Mouse (Mus musculus): ENCODE results near the gene Rbfox1.

Gene Rbfox1

DNA sequence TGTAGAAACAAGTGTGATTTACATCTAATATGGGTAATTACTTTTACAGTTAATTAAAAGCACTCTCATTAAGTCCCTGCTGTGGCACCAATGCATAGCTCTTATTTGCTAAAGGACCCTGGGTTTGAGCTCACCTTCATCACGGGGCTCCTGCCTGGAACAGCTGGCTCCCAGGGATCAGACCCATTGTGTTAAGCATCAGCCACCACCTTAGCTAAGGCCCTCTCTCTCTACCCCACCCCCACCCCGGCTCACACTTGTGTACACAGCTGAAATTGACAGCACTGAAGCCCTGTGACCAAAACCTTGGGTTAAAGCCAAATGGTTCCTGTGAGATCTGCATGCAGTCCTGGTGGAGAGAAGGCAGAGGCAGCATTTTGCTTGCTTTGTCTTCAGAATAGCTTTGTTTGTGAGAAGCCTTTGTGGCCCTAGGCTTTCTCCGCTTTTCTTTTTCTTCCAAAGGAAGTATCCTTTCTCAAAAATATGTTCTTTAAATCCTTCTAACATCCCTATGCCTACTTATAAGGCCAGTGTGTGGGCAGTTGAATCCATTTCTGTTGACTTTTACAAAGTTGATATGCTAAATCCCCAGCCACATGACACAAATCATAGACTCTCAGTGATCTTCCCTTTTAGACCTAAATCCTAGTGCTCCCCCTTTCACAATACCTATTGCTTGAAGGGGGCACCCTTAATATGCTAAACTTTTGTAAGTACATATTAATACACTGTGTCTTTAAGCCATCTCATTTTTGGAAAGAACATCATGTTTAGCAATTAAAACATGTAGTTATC lies 594.7 kb downstream of the Rbfox1 start:
- peak; percentile 8 for DNase-seq (ENCODE audit: low spot score)

DNA sequence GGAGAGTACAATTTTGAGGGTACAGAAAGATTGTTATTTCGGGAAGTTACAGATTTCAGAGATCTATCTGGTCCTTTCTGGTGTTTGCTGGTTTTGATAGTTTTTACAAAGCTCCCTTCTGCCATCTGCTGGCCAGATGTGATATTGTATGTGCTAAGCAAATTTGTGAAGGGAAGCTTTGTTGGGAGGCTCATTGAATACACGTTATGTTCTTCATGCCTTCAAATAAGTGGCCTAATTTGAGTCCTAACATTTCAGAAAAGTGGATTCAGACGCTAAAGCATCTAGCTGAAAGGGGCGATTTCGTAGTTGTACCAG lies 595.2 kb downstream of the Rbfox1 start:
- peak; percentile 85 for DNase-seq (ENCODE audit: low spot score)

DNA sequence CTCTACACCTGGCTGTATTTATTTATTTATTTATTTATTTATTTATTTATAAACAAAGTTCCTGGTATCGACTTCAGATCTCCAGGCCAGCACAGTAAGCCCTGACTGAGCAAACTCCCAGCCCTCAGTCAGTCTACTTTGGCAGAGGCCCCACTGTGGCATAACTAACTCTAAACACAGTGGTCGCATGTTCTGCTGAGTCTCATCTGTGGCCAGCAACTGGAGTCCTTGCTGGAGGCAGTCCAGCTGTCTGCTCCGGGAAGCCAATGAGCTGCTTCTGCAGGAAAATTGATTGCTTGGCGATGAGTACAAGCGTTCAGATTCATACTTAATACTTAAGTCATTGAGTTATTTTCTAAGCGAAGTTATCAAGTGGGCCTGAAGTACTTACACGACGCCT lies 598.5 kb downstream of the Rbfox1 start:
- no peak for DNase-seq (ENCODE audit: low spot score)

DNA sequence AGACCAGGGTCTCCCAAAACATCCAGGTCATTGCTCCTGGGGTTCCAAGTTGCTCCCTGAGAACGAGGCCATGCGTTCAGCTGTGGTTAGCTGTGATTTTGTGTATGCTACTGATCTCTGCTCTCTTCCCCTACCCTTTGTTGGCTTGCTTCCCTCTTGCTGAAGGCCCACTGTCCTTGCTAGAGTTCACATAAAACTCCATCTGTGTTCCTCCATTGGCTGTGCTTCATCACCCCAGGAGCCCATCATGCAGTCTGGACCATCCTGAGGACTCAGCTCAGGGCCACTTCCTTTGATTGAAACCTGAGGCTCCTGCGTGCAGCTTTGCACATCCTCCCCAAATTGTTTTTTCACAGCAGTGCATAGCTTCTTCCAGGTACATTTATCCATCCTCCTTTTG lies 600.5 kb downstream of the Rbfox1 start:
- no peak for DNase-seq (ENCODE audit: low spot score)

- DNase-seq (ENCODE audit: low spot score), result peak; percentile 71
Observed at GRCm38 (mm10) chr16:6502219-6502618, 617.1 kb downstream of the Rbfox1 start.

DNA sequence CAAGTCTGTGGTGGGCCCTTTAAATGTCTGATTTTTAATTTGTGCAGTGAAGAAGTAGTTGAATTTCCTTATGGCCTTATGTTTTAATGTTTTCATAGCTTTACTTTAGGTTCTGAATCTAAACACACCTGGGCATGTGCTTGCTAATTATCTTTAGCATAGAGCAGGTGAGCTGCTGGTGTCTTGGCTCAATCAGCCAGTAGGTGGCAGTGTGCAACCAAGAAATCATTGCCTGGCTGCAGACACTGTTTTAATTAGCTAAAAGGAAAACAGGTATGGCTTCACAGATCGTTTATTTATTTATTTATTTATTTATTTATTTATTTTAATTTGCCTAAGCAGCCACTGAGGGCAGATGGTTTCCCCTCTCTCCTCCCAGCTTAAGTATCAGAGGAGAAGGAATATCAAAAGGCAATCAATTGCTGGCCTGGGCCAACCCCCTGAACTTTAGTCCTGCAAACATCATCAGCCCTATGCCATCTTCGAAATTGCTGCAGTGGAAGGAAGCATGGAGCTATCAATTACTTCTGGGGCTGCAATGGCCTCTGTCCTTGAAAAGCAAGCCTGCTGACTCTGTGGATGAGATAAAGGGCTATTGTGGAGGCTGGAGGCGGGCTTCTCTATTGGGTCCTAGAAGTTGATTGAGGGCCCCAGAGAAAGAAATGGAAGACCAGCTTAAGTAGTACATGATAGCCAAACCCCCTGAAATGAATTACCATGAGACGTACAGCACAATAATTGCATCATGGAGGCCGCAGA lies 618.6 kb downstream of the Rbfox1 start:
- peak; percentile 62 for DNase-seq (ENCODE audit: low spot score)

GRCm38 (mm10) chr16:6508924-6509323 lies 623.8 kb downstream of the Rbfox1 start:
- no peak for DNase-seq (ENCODE audit: low spot score)

- no peak for DNase-seq (ENCODE audit: low spot score)
Observed at GRCm38 (mm10) chr16:6519474-6519873, 634.3 kb downstream of the Rbfox1 start.

DNA sequence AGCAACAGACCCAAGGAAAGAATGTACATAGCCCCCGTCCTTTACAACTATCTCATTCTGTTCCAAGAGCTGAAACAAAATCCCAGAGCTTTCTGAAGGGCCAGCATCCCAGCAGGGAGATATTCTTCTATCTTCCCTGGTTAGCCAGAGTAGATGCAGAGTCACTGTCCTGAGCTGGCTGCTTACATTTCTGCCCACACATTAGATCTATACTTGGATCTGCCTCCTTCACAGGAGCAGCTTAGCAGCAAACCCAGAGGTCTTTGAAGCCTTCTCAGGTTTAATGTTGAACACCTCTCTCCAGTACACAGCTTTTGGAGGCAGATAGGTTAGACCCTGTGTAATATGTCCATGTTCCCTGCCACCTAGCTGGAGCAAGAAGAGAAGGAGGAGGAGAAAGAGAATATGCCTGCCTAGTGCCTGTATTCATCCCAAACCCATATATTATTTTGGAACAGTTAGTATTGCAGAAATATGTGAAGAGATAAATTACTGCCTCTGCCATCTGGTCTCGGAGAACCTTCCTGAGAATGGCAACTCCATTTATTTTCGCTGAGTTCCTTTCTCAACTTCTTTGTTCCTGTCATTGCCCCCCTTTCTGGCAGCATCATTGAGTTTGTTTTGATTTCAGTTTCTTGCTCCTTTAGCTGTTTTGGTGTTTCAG lies 640.5 kb downstream of the Rbfox1 start:
- no peak for DNase-seq (ENCODE audit: low spot score)

- peak; percentile 4 for DNase-seq (ENCODE audit: low spot score)
Observed at GRCm38 (mm10) chr16:6531459-6531858, 646.3 kb downstream of the Rbfox1 start.

DNA sequence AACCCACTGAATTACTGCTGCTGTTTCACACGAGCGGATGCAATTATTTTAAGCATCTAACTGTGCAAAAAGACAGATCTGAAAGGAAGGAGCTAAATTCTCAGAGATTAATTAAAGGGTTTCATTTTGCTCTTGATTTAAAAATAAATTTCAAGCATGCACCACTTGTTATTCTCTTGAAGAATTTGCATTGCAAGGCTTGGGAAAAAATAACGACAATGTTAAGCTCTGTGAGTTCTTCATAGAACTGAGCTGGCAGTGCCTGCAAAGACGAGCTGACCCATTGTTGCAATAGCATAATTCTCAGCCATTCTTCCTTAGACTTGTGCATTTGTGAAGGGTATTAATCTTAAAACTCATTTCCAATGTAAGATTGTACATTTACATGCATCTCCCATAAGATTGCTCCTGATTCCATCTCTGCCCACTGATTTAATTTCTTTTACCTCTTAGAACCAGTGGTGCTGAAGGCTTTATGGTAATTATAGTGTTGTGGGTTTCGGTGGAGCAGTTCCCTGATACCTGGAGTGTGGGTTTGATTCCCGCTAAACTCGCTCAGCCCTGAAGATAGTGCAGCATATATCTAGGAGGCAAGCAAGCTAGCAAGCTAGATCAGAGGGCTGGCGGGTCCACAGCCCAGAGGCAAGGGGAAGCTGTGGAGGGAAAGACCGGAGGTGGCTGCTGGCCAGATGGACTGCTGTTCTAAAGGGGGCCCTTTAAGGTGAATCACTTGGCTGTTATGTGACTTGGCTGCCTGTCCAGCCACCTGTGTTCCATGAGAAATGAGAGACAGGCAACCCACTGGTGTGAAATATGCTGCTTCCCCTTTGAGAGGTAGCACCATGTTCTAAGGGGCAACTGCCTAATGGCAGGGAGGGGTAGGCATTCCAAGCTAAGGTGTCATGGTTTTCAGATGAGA lies 647.2 kb downstream of the Rbfox1 start:
- no peak for DNase-seq (ENCODE audit: low spot score)

GRCm38 (mm10) chr16:6555776-6556175 lies 670.6 kb downstream of the Rbfox1 start:
- DNase-seq (ENCODE audit: low spot score), result peak; percentile 4

GRCm38 (mm10) chr16:6557726-6558125 lies 672.6 kb downstream of the Rbfox1 start:
- DNase-seq (ENCODE audit: low spot score), result no peak

- DNase-seq (ENCODE audit: low spot score), result no peak
Observed at GRCm38 (mm10) chr16:6584700-6585099, 699.5 kb downstream of the Rbfox1 start.

DNA sequence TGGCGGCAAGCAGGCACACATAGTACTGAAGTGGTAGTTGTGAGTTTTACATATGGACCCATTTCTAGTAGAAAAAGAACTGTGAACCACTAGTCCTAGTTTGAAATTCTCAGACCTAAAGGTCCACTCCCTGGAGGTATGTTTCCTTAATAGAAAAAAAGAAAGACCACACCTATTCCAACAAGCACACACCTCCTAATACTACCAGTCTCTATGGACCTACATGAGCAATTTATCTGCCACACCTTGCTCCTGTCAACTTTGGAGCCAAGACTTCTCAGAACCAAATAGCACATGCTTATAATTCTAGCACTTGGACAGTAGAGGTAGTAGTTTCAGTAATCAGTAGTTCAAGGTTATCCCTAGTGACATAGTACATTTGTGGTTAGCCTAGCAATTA lies 700.0 kb downstream of the Rbfox1 start:
- no peak for DNase-seq (ENCODE audit: low spot score)

DNA sequence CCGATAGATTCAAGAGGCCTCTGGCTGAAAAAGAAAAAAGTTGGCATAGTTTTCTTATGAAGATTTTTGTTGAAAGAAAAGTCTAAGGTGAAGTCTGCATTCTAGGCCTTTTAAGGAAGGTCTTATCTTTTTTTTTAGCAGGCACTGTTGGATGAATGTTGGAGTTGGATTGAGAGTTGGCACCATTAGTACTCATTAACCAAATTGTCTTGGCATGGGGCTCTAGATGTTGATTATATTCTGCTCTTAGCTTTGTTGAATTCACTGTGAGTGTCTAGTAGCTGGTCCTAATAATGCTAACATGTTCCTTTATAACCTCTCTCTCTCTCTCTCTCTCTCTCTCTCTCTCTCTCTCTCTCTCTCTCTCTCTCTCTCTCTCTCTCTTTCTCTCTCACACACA lies 731.4 kb downstream of the Rbfox1 start:
- DNase-seq (ENCODE audit: low spot score), result no peak

GRCm38 (mm10) chr16:6640330-6640729 lies 755.2 kb downstream of the Rbfox1 start:
- no peak for DNase-seq (ENCODE audit: low spot score)

- no peak for DNase-seq (ENCODE audit: low spot score)
Observed at GRCm38 (mm10) chr16:6646941-6647340, 761.8 kb downstream of the Rbfox1 start.

GRCm38 (mm10) chr16:6648753-6649152 lies 763.6 kb downstream of the Rbfox1 start:
- no peak for DNase-seq (ENCODE audit: low spot score)

GRCm38 (mm10) chr16:6658594-6658993 lies 773.4 kb downstream of the Rbfox1 start:
- DNase-seq (ENCODE audit: low spot score), result no peak

GRCm38 (mm10) chr16:6686076-6686757 lies 801.1 kb downstream of the Rbfox1 start:
- peak; percentile 11 for DNase-seq (ENCODE audit: low spot score)

Measured in embryo, embryonic 10.5 days (tissue).